Mouse (Mus musculus) brain, embryonic 14.5 days (tissue): ENCODE measurements around the gene Spata17. TPM values are rescaled to one million over a fixed set of nuclear protein-coding genes. Genes with fewer than 3 reads are reported as not detected.

ENCODE experiments used
- DNase-seq: peaks from one replicate; pipeline ENCODE4 v3.0.0-alpha.2; 2011; ENCODE audit warnings: low read depth
- CTCF ChIP-seq: fragments of 200-500 bp; IDR thresholded peaks from 2 replicates; pipeline ENCODE4 v1.5.1; 2012; ENCODE audit warnings: inconsistent platforms, mild to moderate bottlenecking, moderate library complexity, borderline replicate concordance; ENCODE audit not compliant: insufficient read depth, insufficient read length; ENCODE audit errors: extremely low read depth
- POLR2A ChIP-seq: fragments of 200-500 bp; IDR thresholded peaks from 2 replicates; pipeline ENCODE4 v1.6.1; 2012; ENCODE audit warnings: mild to moderate bottlenecking, inconsistent platforms, borderline replicate concordance; ENCODE audit not compliant: poor library complexity, insufficient read depth, insufficient read length, severe bottlenecking; ENCODE audit errors: extremely low read depth
- polyA plus RNA-seq: library from polyadenylated mRNA; depleted of rRNA; stranded (reverse); fragments of >200 nt; gene quantifications from 2 replicates; pipeline ENCODE4 v1.2.3, GENCODE M21; 2012; rRNA removed

The Spata17 gene
- polyA plus RNA-seq = 0.83 and 0.96 TPM in 2 replicates

DNA sequence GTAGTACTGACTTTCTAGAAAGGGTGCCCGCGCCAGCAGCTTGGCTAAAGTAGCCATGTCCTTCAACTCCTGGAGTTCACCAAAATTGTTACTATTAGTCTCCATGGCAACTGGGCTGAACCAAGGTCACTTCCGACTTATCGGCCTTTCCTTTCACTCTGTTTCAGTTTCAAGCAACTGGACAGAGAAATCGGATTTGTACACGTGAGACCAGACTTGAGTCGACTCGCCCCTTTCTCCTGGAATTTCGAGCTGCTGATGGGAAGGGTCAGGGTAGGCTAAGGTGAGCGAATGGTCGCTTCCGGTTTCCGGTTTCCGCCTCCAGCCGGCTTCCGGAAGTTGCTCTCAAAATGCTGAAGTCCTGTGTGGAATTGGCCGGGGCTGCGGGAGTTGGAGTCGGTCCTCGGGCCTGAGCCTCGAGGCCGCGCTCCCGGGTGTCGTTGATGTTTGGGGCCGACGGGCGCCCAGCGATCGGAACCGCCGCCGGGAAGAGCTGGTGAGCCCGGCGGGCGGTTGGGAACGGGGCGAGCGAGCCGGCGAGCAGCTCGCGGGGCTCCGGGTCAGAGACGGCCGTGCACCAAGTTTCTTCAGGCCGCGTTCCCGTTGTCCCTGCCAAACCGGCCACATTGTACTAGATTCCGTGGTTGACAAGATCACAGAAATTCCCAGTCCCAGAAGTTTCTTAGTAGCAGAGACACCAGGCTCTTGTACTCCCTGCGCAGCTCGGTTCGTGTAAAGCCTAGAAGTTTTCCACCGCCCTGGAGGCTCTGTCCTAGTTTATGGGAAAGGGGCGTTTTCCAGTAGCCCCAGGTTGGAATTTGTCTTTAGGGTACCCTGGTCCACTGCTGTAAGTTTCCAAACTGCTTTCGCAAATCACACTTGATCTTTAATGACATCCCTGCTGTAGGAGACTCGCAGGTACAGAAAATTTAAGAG lies at the start of gene Spata17, which contains the start of gene Gpatch2:
Spata17 (minus strand) TSS at position 285 of the 936 bp plus-strand sequence.
Gpatch2 (plus strand) TSS at position 328 of the 936 bp plus-strand sequence.
- DNase-seq = peak; percentile 93
- TF ChIP-seq POLR2A (peak; percentile 31; the same call in 1 of the 2 replicates), CTCF (no peak)

DNA sequence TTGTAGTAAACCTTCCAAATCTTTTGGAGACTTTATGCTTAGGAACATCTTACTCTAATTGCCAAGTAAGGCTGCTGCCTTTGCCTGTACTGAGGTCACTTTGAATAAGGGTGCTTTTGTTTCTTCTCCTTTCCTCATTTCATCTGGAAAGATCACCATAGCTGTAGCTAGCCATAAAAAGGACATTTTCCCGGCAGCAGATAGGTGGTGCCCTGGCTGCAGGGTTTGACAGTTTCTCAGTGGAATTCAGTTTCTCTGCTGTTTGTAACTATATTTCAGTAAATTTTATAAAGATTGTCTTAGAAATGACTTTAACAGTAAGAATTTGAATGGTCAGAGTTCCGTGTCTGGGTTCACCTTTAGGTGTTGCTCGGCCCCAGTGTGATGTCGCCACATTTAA lies 43.5 kb upstream of the Spata17 start:
- peak; percentile 28; the same call in 1 of the 2 replicates for TF ChIP-seq CTCF
- no peak for TF ChIP-seq POLR2A
- no peak for DNase-seq

DNA sequence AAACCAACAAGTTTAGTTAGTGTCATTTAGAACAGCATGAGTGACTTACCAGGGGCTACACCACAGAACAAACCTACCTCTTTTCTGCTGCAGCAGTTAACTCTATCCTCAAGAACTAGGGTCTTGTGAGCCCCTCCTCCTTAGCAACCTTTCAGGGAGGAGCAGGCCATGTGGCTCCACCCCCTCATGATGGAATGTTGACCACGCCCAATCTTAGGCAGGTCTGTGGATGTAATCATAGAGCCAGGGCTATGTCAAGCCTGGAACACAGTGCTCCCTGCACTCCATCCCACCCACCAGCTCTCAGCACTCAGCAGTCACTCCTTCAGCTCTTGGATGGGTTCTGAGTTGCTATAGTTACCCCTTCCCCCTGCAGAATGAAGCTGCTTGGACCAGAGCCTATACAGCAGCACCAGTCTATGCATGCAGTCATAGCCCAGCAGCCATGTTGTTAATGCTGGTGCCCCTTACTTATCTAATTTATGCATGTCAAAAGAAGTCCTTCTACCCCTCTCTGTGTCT lies 35.5 kb upstream of the Spata17 start:
- TF ChIP-seq CTCF = no peak
- TF ChIP-seq POLR2A = no peak
- no peak for DNase-seq

DNA sequence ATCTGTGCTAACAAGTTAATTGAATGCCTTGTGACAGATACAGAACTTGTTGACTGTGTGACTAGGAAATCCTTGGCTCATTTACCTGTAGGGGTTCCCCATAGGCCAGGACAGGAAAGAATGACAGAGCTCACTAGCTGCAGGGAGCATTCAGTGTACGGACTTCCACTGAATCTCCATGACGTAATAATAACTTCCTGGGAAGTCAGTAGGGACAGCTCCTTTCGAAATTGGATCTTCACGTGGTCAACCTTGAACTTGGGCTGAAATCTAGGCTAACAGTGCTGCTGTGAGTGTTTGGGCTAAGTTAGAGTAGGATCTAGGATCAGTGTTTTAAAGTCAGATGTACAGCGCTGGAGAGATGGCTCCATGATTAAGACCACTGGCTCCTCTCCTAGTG lies 29.5 kb upstream of the Spata17 start:
- no peak for TF ChIP-seq CTCF

DNA sequence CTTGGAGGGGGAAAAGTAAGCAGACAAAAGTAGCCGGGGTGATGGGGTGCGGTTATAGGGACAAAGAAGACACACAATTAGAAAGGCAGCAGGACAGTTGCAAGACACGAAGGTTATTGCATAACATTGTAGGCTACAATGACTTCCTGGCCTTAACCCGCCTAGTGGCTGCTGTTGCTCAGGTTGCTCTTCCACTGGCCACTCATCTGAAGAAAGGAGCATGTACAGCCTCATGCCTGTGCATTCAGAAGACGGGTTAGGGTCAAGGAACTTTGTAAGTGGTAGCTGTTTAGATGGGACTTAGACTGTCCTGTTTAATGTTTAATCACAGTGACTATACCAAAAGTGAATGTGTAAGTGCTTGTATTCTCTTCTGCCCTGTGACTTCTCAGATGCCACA lies 26.1 kb upstream of the Spata17 start:
- DNase-seq = no peak
- TF ChIP-seq POLR2A (no peak), CTCF (no peak)

More for the DNA sequence above, 29.5 kb upstream of the Spata17 start:
- no peak for DNase-seq

DNA sequence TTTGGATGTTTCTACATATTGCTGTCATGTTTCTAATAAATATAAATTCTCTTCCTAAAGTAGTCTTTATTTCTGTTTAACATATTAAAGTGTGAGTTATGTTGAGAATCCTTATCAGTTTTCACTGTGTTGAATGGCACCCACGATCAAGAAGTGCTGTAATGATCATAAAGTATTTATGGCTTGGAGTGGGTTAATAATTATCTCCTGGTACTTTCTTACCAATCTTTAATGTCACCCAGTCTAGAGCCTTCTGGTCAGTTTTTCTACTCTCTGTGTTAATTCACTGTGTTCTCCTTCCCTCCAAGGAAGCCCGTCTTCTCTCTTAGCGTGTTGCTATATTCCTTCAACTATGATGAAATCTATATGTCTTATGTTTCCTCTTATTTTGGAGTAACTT lies 25.0 kb upstream of the Spata17 start:
- no peak for TF ChIP-seq POLR2A
- TF ChIP-seq CTCF = no peak
- no peak for DNase-seq

DNA sequence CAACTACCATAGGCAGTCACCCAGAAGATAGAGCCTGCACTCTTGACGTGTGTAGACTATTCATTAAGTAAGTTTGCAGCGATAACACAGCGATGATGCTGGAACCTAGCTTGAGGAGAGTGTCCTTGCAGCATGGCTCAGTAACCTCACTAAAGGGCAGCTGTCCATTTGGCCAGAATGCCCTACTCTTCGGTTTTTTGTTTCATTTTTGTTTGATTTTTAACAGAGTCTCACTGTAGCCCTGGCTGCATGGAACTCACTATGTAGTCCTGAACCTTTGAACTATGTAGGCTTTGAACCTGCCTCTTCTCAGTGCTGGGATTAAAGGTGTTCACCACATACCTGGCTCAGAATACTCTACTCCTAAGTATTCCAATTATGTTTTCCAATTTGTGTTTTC lies 22.8 kb upstream of the Spata17 start:
- TF ChIP-seq CTCF (no peak), POLR2A (no peak)
- no peak for DNase-seq

DNA sequence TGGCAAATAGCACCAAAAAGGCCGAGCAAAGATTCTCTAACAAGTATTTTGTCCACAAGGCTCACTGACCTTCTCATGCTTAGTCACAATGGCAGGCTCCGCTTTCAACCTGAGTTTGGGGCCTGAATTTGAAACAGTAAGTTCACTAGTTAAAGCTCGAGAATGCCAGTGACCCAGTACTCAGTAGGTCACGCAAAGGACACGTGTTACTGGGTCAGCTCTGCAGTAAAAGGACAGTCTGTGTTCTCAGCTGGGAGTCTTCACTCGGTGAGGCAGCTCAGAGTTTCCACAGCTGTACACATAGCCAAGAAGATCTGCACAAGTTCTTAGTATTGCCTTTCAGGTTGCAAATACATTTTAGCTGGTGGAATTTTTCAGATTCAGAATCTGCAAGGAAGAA lies 21.0 kb upstream of the Spata17 start:
- TF ChIP-seq POLR2A = no peak
- no peak for TF ChIP-seq CTCF

DNA sequence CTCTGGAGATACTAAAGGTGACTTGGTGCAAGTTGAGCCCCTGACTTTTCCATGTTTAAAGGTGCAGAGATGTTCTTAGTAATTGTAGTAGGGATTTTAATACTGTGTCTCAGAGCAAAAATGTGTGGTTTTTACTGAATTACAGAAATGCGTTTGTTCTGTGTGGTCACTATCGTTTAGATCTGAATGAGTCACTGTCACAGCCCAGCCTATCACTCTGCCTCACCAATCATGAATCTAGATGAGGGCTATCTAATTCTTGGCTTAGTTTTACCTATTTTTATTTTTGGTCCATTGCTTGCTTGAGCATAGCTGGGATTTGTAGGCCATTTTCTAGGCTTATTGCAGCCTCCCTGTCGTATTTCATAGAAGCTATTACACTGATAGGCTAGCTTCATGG lies 19.9 kb upstream of the Spata17 start:
- TF ChIP-seq CTCF = no peak
- no peak for TF ChIP-seq POLR2A
- no peak for DNase-seq

More for the DNA sequence above, 21.0 kb upstream of the Spata17 start:
- no peak for DNase-seq

DNA sequence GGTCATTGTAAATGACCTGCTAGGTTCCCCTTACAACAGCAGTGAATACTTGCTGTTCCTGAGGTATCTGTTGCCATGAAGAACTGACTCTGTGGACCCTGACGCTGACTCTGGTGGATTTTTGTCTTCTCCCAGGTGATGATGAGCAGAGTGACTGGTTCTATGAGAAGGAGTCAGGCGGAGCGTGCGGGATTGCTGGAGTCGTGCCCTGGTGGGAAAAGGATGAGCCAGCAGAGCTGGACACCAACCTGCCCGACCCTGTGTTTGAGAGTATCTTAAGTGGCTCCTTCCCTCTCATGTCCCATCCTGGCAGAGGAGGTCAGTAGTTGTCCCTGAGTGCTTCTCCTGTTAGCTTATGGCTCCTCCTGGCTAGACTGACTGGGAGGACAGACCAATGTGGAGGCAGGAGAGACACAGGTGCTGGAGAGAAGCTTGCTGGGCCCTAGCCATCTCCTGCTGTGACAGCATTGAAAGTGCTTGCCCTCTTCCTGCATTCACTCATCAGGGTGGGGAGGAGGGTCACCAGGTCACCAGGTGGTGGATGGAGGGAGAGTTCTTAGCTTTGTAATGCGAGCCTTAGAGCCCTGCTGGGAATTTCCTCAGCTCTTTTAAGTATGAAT lies 17.8 kb upstream of the Spata17 start:
- DNase-seq = no peak
- TF ChIP-seq POLR2A (no peak), CTCF (no peak)

DNA sequence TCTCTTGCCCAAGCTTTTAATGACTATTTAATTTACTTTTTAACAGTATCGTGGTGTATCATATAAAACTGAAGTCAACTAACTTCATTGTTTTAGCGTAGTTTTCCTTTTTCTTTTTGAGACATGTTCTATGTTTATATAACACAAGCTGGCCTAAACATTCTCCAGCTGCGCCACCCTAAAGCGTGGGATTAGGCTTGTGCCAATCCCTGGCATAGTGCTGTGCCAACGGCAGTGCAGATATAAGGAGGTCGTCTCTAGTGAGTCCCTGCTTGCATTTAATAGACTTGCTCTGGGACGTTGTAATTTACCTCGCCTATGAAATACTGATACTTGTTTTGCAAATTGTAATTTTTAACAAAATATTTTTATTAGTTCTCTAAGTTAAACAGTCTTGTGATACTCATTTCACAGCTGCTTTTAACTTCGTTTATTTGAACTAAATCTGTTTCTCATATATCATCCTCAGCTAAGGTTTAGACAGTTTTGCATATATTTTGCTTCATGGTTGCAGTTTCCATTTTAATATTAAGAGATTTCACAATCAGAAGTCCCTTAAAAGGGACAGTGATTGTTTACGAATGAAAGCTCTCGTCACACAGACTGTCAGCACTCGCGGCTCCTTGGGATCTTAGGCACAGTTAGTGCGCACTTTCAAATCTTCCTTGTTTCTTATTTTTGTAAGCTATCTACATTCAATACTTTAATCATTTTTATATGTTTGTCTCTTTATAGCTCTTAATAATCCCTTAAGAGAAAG lies 17.1 kb upstream of the Spata17 start:
- no peak for TF ChIP-seq CTCF
- no peak for TF ChIP-seq POLR2A
- DNase-seq = no peak

DNA sequence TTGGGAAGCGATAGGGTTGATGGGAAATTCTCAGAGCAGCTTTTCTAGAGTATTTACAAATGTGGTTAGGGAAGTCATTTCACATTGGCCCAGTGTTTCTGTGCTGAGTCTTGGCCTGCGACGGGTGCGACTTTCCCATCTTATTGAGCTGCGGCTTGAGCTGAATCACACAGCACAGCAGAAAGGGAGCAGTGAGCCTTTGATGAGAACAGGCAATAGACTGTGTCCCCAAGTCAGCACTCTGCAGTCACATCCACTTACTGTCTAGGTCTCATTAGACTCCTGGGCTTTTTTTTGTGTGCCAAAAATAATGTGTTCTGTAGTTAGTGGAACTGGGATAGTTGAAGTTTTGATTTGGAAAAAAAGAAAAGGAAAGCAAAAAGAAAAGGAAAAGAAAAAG lies 15.0 kb upstream of the Spata17 start:
- TF ChIP-seq CTCF (no peak), POLR2A (no peak)
- no peak for DNase-seq
